Mouse (Mus musculus) heart, adult 9 months (tissue): ENCODE measurements around the gene Ugt1a5.
"Not testable (repeated sequence)": the region's sequence is repeated elsewhere in the genome, so short reads cannot be mapped to it uniquely, and the experiment has no call there.

Experiments used
- DNase-seq, 2 experiments: peaks; one replicate each; pipeline ENCODE4 v3.0.0; 2022; ENCODE audit warnings: low spot score in 2 of 2

Ugt1a5 gene

GRCm38 (mm10) chr1:88165711-88166110 is at the start of gene Ugt1a5:
Gene Ugt1a5, plus strand, starts transcription at chr1:88166012.
- no peak for DNase-seq

- not testable (repeated sequence) for DNase-seq
Observed at GRCm38 (mm10) chr1:88120550-88120949, 45.3 kb upstream of the Ugt1a5 start.

DNA sequence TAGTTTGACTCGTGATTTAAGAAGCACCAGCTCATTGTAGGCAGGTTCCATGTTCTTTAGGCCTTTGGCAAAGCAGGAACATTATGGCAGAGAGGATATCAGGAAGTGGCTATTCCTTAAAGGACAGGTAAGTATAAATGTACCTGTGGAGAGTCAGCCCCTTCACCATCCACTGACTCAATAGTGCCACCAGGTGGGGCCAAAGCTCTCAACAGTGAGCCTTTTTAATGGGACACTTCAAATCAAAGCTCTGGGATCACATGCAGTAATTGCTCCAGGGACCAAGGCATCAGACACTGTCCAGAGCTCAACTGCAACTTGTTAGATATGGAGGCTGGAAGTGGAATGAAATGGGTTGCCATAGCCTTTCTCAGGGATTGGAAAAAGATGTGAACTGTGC is 44.3 kb upstream of the Ugt1a5 start:
- DNase-seq, result not testable (repeated sequence)

GRCm38 (mm10) chr1:88125827-88126360 is 39.9 kb upstream of the Ugt1a5 start:
- not testable (repeated sequence) for DNase-seq

- DNase-seq, result not testable (repeated sequence)
Observed at GRCm38 (mm10) chr1:88129091-88129490, 36.7 kb upstream of the Ugt1a5 start.

GRCm38 (mm10) chr1:88130223-88130622 is 35.6 kb upstream of the Ugt1a5 start:
- DNase-seq, result not testable (repeated sequence)

DNA sequence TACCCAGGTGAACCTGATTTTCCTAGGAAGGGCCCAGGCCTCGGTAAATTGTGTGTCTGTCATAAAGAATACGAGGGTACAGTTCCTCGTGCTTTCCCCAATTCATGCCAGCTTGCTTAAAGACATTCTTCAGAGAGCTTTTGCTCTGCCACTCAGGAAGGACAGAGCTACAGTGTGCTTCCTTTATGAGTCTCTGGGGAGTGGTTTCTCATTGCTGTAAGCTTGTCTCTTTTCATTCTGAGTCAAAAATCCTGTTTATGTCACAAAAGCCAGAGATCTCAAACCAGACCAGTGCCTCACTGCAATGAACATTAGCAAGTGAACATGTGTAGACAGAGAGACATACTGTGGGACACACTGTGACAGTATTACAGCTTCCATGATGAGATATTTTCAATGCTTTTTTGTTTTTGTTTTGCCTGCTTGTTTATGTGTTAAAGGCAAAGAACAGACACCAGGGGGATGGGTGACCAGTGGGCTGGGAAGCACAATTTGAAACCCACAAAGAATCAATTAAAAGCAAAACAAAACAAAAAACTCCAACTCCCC is 31.8 kb upstream of the Ugt1a5 start:
- no peak for DNase-seq

DNA sequence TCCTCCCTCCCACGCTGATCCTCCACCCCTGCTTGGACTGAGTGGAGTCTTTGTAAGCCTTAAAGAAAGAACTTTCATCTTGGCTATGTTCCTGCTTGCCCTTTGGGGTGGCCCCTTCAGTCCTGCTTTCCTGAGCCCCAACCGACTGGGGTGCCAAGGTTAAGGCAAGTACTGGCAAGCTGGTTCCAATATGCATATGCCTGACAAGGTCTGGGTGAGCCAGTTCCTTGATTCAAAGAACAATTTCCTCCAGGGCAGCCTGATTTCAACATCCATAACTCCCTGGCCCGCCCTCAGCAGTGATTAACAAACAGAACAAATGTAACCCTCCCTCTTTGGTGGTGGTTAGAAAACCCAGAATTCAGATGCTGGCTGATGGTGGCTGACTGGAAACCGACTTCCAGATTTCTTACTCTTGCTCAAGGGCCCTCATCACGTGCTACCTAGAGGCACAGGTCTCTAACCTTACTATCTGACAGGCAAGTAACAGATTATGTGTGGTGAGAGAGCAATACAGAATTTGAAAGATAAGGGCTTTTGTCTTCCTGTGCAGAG is 31.3 kb upstream of the Ugt1a5 start, which contains the start of gene Ugt1a6a:
Gene Ugt1a6a, plus strand, starts transcription at position 353 of the 555 bp plus-strand sequence.
- peak; percentile 33 to 43 for DNase-seq

DNA sequence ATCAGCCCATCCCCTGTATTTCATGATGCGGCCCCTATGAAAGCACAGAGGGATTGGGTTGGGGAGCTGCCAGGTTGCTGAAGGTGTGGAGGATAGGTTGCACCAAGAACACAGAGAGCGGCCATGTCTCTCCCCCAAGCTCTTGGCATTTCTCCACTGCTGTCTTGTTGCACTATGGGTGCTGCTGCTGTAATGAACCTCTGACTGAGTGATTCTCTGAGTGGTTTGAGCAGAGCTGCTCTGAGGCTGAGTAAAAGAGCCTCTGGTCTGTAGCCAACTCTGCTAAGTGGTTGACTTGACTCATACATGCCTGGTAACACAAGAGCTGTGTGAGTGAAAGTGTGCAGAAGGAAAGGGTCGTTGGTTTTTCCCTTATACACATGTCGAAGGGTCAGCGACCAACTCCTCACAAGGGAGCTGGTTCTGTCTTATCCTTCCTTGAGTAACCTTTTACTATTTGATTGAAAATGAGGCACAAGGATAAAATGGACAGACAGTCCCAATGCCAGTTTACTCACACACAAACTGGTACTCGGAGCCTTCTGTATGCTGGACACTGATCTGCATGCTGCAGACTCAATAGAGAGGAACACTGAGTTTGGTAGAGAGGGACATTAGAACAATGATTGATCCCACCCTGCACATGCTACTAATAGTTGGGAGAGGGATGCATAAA is 30.4 kb upstream of the Ugt1a5 start:
- not testable (repeated sequence) for DNase-seq

- peak in 1 of 2 experiments; percentile 26 for DNase-seq
Observed at GRCm38 (mm10) chr1:88136646-88137045, 29.2 kb upstream of the Ugt1a5 start.

GRCm38 (mm10) chr1:88137264-88137663 is 28.5 kb upstream of the Ugt1a5 start:
- DNase-seq, result no peak

DNA sequence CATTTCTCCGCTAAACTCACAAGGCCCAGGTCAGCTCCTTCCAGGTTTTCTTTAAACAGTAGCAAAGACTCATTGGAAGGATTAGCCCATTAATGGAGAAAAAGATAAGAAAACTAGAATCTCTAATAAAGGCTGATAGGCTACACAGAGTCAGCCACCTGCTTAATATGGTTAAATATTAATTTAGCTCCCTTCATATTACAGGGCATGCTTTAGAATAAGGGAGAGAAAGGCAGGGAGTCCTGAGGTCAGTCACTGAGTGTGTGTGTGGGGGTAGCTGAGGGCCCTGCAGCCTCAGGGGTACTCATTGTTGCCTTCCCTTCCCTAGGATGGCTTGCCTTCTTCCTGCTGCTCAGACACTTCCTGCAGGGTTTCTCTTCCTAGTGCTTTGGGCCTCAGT is 27.7 kb upstream of the Ugt1a5 start:
- DNase-seq, result no peak

DNA sequence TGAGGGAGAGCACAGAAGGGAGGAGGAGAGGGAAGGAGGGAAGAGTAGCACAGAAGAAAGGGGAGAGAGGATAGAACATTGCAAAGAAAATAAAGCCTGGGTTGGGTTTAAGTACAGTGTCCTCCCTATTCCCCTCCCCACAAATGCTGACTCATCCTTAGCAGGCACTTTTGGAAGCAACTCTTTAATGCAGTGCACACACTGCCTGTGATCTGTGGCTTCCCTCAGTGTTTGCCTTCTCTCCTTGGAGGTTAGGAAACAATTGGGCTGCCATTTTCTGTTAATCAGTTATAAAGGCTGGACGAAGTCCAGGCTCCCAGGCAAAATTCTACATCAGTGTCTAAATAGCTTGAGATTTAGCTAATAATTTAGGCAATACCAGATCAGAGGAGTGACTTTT is 25.3 kb upstream of the Ugt1a5 start:
- not testable (repeated sequence) for DNase-seq

DNA sequence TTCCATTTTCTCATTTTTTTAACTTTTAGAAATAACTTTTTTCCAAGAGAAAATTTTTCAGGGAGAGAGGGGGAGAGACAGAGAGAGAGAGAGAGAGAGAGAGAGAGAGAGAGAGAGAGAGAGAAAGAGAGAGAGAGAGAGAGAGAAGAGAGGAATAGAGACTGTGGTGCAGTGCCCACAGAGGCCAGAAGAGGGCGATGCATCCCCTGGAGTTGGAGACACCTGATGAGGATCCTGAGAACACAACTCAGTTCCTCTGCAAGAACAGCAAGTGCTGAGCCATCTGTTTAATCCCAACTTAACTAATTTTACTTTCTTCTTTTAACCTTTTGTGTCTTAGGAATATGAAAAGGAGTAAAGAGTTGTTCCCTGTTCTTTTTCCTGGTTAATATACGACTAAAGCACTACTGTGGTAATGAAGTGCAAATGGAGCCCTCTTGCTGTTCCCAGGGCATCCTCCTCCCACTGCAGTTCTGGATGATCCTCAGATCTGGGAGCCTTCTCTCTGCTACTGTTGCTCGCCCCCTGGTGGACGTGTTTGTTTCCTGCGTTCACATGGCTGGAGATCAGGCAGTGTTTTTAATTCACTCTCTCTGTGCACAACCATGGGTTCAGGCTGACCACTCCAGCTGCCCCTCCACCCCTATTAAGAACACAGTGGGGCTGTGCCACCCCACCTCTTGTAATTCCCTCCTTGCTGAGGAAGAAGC is 21.7 kb upstream of the Ugt1a5 start:
- peak; percentile 6 to 9 for DNase-seq

DNA sequence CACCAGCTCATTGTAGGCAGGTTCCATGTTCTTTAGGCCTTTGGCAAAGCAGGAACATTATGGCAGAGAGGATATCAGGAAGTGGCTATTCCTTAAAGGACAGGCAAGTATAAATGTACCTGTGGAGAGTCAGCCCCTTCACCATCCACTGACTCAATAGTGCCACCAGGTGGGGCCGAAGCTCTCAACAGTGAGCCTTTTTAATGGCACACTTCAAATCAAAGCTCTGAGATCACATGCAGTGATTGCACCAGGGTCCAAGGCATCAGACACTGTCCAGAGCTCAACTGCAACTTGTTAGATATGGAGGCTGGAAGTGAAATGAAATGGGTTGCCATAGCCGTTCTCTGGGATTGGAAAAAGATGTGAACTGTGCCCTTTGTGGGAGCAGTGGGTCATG is 20.5 kb upstream of the Ugt1a5 start:
- not testable (repeated sequence) for DNase-seq

DNA sequence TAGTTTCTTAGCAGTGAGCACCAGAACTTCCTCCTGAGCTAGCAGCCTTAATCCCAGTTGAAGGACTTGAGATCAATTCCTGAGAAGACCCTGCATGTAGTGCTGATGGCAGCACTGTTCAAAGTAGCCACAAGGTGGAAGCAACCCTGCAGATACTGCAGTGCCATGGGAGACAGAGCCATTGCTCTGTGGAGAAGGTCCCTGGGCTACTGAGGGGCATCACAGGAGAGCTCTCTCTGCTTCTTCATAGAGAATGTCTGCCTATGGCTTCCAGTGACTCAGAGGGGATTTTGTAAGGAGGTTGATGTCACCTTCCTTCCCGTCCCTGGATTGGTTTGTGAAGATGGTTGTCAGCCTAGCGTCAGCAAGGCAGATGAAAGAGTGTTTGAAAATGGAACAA is 15.7 kb upstream of the Ugt1a5 start:
- DNase-seq, result not testable (repeated sequence)

- no peak for DNase-seq
Observed at GRCm38 (mm10) chr1:88158430-88158829, 7.4 kb upstream of the Ugt1a5 start.

DNA sequence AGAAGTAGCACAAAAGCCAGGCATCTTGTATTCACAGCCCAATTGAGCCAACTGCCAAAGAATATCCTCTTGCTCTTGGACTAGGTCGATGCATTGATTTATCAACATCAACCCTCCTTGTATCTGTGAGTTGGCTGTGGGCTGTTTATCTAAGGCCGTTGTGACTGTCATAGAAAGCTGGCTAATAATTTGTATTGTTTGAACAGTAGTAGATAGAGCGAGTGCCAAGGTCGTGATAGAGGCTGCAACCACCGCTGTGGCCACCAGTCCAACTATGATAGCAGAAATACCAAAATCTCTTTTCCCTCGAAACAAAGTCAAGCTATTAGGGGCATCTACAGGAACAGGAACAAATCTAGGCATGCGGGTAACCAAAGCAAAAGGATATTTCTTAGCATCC is 6.4 kb downstream of the Ugt1a5 start:
- not testable (repeated sequence) for DNase-seq

GRCm38 (mm10) chr1:88179657-88180056 is 13.8 kb downstream of the Ugt1a5 start:
- no peak for DNase-seq

DNA sequence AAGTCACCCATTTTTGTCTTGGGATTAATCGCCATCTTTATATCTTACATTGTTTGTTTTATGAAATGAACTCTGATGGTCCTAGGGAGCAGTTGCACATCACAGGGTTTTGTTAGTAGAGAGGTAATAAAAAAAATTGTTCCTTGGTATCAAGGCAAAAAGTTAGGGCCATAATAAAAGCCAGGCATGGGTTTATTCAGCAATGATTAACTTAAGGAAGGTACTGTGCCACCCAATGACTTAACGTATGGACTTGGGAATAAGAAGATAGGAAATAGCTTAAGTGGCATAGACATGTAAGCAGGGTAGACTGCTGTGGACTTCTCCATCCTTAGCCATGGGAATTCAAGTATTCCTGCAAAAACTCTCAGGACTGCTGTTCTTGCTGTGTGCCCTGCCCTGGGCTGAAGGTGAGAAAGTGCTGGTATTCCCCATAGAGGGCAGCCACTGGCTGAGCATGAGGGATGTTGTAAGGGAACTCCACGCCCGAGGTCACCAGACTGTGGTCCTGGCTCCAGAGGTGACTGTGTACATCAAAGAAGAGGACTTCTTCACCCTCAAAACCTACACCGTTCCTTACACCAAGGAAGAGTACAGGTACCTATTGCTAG is 20.6 kb downstream of the Ugt1a5 start:
- DNase-seq, result no peak

- no peak for DNase-seq
Observed at GRCm38 (mm10) chr1:88192136-88192535, 26.3 kb downstream of the Ugt1a5 start.

DNA sequence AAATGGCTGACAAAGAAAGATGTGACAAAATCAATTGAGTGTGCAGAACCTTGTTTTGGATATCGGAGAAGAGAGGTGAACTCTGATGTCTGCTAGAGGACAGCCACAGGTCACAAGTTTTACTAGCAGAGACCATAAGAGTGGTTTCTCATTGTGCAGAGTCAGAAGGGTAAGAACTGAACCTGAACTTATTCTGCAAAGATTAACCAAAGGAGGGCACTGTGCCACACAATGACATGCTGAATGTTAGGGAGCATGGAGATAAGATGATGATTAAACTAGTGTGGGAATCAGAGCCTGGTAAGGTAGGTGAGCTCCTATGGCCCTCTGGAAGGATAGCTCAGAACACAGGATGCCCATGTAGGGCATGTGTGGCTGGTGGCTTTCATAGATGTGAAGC is 29.9 kb downstream of the Ugt1a5 start:
- no peak for DNase-seq
